Mouse (Mus musculus) heart, adult 11 months (tissue): Measurements from ENCODE around the gene Plxdc1.
A peak's percentile ranks its signal among the peaks of the same experiment; 100 is the strongest.

Experiments used
- DNase-seq: peaks from one replicate; pipeline ENCODE4 v3.0.0; 2022

Plxdc1 gene

GRCm38 (mm10) chr11:97905941-97906340 is 80.3 kb downstream of the Plxdc1 start:
- no peak for DNase-seq

DNA sequence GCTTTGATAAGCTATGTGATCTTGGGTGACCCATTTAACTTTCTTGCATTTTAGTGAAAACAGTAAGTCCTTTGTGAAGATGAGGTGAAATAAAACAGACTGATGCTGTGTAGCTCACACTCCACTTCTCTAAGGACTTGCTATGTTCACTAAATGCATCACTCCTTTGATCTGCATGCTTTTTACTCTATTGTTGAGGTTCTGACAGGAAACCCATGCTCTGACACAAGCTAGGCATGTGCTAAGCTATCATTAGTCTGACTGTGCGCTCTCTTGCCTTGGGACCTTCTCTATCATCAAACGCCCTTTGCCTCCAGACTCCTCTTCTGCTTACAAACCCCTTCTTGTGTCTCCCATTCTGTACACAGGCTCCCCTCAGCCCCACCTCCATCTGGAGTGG is 80.7 kb downstream of the Plxdc1 start:
- no peak for DNase-seq

GRCm38 (mm10) chr11:97904801-97905200 is 81.4 kb downstream of the Plxdc1 start:
- peak; percentile 92 for DNase-seq

- DNase-seq = no peak
Measured at GRCm38 (mm10) chr11:97901806-97902205, 84.4 kb downstream of the Plxdc1 start.

GRCm38 (mm10) chr11:97899822-97900221 is 86.4 kb downstream of the Plxdc1 start:
- peak; percentile 98 for DNase-seq

DNA sequence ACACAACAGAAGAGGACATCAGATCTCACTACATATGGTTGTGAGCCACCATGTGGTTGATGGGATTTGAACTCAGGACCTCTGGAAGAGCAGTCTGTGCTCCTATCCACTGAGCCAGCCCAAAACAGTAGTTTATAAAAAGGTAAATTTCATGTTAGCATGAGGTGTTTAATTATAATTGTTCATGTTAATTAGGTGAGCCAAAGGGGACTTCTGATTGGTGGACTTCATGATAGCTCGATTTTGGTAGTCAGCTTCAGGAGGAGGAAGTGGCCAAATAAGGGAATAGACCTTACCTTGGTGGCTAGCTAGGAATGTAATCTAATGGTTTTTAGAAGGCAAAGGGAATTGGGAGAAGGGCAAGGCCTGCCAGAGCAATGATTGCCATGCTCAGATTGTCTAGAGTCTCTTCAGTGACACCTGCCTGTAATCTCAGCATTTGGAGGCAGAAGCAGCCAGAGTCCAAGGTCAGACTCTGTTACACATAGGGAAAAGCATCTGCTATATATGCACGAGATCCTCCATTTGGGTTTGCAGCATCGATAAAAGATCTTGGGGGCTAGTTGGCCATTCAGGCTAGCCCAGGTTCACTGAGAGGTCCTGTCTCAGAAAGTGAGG is 88.6 kb downstream of the Plxdc1 start:
- peak; percentile 71 for DNase-seq

DNA sequence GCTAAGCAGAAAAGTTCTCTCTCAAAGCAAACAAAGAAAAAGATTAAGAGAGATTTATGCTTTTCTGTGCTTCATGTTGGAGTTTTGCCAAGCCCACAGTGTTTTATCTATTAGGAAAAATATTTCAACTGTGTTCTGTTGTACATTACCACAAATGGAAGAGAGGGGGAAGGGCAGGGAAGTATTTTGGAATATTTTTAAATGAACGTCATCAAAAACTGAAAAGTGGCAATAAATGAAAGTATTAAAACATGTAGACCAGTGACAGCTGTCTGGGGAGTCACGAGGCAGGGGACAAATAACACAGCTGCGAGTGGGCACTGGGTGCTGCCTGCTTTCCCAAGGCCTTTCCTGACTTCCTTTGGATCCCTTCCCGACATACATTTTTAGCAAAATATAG is 89.6 kb downstream of the Plxdc1 start:
- DNase-seq = peak; percentile 29

DNA sequence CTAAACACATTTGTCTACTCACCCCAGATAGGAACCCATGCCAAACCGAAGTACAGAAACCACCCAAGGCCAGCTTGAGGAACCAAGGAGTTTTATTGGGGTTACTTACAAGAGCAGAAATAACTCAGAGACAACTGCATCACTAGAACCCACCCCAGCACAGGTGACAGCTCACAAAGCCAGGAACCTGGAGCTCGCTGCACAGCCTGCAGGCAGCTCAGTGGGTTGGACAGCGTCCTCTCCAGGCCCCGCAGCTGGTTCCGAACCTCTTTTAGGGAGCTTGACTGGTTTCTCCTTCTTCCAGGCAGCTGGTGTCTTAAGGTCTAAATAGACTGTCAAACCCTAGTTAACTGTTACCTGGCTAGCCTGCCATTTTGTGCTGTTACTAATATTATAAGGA is 94.4 kb downstream of the Plxdc1 start:
- DNase-seq = peak; percentile 71

DNA sequence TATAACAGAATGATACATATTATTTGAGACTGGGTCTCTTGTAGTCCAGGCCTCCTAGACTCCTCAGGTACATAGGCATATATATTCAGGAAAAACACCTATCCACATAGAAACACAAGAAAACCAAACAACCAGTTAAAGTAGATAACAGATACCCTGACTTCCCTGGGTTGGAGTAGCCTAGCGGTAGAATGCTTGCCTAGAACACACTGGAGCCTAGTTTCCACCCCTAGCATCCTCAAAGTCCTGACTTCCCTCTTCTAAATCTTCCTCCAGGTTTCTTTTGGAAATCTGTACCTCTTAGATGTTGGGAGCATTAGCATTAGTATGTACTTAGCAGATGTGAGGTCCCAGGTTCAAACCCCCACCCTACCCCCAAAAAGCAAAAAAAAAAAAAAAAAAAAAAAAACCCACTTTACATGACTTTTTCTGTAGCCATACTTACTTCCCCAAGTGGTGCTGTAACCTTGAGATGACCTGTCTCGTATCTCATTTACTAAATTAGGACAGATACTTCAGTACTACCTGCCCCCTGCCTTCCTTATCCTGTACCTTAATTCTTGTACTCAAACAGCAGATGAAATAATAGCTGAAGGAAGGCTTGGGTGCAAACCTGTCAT is 100.8 kb downstream of the Plxdc1 start:
- DNase-seq = no peak

DNA sequence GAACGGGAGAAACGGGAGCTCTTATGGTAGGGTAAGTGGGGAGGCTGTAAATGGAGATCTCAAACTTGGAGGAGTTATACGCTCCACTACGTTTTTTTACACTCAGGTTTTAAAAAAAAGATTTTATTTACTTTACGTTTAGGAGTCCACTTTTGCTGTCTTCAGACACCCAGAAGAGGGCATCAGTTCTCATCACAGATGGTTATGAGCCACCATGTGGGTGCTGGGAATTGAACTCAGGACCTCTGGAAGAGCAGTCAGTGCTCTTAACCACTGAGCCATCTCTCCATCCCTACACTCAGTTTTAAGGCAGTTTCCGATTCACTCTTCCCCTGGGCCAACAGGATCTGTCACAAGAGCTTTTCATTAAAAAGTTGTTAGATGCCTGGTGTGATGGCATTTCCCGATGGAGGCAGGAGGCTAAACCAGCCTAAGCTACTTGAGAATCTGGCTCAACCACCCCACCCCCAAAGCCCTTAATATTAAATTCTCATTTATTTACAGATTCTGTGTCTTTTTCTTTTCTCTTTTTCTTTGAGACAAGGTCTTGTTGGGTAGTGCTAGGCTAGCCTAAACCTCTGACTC is 101.6 kb downstream of the Plxdc1 start:
- peak; percentile 89 for DNase-seq

GRCm38 (mm10) chr11:97883918-97884600 is 102.2 kb downstream of the Plxdc1 start, which contains the start of gene Fbxo47:
Gene Fbxo47 (minus strand): TSS chr11:97884154.
- peak; percentile 100 for DNase-seq

DNA sequence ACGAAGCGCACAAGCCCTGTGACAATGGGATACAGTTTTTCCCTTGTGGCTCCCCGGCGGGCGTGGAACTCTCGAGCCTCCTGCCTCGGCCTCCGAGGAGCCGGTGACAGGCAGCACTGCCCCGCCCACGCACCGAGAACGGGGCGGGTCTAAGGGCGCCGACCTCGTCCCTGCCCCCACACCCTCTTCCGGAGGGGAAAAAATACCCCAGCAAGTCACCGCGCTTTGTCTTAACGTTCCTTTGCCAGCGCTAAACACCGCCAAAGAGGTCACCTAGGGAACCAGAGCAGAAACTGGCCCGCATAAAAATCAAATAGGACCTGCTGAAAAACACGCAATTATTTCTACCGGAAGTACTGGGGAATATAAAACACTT is 102.7 kb downstream of the Plxdc1 start:
- DNase-seq = peak; percentile 97

DNA sequence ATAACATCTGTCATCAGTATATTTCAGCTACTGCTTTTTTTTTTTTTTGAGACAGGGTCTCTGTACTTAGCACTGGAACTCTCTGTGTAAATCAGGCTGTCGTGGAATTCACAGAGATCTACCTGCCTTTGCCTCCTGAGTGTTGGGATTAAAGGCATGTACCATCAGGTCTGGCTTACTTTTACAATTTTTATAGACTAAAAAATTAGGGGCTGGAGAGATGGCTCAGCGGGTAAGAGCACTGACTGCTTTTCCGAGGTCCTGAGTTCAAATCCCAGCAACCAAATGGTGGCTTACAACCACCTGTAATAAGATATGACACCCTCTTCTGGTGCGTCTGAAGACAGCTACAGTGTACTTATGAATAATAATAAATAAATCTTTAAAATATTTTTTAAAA is 105.9 kb downstream of the Plxdc1 start:
- DNase-seq = no peak

GRCm38 (mm10) chr11:97877341-97877740 is 108.9 kb downstream of the Plxdc1 start:
- DNase-seq = no peak

DNA sequence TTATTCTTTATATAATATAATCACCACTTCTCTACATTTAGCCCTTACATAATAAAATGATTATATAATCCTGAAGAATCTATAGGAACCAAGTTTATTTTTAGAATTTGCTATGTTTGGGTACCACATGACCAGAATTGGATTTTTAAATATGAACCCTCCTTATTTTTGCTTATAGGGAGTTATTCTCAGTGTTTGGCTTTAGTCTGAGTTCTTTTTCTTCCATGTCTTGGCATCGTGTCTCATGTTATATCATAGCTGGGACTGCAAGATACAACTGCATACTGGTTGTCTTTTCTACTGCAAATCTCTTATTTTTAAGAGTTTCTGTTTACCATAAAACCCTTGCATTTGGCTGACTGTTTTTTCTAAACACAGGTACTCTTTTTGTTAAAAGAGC is 111.8 kb downstream of the Plxdc1 start:
- DNase-seq = no peak
